Mouse (Mus musculus): ENCODE results near the gene Ywhab.

Gene Ywhab

DNA sequence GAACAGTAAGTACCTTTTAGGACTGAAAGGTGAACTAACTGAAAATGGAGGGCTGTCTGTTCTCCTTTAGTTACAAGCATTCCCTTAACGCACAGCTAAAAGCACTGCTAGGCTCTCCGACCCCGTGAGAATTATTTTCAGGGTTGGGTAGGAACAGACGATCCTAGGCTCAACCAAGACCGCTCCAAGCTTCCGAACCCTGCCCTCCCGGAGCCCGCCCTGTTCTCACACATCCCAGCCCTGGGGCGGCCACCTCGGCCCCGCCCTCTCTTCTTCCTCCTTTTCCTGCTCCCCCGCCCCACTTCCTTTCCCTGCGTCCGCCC is at the start of gene Ywhab:
Gene Ywhab (plus strand): TSS at position 307 of the 323 bp plus-strand sequence.
- no peak for DNase-seq

DNA sequence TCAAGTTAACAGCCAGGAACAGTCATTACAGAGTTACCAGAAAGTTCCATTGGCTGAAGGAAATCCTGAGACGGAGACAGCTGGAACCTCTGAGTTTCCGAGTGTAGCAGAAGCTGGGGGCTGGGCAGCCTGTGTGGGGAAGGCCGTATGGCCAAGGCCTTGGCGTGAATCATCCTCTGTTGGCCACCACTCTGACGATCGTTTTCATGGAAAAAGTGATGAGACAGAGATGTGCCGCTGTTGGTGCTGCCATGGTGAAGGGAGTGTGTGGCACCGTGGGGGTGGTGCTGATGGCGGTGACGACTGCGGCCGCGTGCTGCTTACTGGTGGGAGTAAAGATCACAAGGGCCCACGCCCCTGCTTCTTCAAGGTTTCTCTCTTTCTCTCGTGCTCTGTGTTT is 48.5 kb upstream of the Ywhab start:
- no peak for DNase-seq

DNA sequence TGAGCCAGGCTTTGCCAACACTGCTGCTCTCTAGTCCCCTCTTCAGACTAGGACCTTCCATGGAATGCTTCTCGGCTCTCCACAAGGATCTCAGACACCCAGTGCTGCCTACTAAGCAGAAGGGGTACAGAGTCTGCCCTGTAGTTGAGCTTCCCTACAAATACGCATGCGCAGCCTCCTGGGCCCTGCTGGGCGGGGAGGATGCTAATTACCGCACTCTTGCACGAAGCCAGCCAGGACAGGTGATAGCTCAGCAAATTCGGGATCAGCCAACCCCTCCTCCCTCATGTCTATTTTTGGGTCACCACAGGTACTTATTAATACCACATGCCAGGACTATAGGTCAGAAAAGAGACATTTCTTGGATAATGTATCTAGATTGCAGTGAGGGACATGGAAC is 46.8 kb upstream of the Ywhab start:
- DNase-seq: no peak

DNA sequence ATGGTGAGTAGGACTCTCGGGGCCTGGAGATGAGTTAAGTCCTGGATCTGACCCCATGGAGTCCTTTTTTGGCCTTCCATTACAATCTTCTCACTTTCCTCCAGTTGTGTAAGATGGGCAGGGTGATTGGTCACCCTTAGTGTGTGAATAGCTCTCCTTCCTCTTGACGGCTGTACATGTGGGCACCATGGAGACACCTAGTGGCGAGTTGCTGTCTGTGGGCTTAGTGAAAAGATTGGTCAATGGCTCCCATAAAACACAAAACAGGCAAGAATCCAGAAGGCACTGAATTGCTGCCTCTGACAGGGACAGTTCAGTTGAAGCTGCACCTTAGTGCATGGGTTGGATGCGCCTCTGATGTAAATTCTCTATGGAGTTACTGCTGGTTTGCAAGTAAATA is 43.0 kb upstream of the Ywhab start:
- peak; percentile 64 to 77 for DNase-seq

DNA sequence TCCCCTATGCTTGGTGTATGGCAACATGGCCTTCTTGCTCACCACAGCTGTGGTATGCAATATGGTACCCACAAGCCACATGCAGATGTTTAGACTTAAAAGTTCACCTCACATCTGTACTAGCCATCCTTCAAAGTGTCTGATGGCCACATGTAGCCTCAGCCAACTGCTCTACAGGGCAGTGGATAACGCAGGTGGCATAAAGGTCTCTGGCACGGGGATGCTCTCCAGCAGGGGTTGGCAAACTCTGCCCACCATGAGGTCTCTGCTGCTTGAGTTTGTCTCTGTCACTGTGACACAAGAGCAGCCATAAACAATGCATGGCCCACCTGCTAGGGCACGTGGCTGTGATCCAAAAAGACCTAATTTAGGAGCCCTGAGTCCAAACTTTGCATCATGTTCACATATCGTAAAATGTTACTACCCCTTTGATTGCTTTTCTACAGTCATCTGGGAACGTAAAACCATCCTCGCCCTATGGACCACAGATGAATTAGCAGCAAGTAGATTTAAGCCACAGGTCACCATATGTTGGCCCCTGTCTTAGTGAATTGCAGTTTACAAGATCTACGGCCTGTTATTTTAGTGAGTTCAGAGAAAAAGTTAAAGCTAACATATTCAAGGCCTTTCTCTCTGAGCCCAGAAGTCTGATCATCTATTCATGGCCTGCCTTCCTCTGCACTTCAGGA is 41.0 kb upstream of the Ywhab start:
- DNase-seq: no peak

DNA sequence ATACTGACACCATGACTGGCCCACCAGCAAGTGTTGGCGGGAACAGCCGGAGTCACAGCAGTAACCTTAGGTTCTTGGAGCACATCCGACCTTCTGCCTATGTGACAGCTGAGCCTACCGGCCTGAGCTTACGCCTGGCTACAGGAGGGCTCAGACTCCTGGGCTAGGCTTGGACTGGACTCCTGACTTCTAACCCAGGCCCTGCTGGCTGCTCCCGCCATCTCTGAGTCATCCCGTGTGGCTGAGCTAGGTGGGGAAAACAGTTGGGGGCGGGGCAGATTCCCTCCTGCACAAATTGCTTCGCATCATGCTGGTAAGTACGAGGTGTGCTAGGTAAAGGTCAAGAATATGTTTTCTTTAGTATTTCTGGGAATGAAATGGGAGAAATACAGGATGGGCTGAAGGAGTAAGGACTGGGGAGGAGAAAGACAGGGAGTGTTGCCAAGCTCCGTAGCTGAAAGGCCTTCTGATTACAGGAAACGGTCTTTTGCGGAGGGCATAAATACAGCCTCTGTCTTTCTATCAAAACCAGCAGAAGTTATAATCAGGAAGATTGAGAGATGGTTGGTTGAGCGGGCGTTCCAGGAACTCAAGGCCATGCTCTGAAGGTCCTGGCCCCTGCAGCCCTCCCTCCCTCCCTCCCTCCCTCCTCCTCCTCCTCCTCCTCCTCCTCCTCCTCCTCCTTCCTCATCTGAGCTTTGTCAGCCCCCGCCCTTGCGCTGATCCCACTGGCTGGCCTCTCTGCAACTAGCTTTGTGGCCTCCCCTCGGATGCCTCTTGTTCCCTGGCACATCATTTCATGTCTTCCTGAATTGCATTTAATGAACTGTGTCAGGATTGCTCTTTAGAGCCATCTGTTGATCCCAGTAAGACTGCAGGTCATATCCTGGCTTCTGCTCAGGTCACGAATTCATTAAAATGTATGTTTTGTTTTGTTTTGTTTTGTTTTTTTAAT is 29.9 kb upstream of the Ywhab start:
- DNase-seq: no peak

DNA sequence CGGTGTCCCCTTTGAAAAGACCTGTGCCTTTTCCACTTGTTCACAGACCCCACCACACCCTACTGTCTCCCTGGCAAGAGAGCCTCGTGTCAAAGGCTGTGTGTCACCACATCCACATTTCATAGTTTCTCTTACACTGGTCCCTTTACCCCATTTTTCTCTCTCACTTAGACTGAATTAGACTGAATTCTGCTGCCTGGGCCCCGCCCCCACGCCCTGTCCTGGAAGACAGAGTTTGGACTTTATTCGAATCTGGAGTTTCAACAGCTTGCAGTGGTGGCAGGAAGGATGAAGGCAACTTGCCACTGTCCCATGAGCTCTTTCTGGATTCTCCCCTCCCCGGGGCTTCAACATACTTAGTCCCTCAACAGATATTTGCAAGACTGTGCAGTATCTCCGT is 29.1 kb upstream of the Ywhab start:
- no peak for DNase-seq

DNA sequence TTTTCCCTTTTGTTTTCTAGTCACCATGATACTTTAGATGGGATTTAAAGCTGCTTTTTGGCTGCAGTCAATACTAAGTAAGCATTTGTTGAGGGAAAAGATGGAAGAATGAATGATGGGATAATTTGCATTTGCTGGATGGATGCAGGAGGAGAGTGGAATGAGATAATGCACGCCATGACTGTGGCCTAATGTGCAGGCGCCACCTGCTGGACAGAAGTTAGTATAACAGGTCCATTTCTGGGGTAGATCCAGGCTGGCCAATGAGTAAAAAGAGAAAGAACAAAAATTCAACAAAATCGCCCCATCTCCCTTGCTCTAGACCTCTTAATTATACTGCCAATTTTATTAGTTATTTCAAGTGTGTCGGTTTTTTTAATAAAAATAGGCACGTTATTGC is 26.2 kb upstream of the Ywhab start:
- DNase-seq: peak; percentile 61 to 73

DNA sequence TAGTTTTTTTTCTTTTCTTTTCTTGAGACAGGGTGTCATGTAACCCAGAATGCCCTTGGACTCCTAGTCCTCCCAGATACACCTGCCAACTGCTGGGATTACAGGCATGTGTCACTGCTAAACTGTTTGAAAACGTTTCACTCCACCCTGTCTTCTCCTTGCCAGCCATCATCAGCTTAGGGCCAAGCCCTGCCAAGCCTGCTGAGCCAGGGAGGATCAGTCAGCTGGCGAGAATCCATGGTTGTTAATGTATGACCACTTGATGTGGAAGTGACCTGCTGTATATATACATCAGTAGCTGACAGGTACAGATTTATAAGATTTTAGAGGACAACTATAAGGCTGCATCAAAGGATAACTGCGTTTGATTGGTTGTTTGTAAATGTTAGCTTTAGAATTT is 24.4 kb upstream of the Ywhab start:
- no peak for DNase-seq

DNA sequence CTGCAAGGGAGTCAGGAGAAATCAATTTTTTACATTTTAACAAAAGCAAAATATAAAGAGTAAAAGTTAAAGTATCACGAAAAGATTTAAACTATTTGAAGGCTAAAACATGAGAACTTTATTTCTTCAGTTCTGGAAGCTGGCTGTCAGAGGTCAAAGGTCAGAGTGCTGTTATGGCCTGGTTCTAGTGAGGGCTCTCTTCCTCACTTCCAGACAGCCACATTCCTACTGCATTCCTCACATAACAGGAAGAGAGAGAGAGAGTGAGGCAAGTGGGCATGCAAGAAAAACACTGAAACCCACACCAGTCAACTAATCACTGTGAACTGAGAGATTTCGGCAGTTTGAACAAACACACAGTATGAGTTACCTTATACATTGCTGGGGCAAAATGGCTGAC is 20.7 kb upstream of the Ywhab start:
- DNase-seq: peak in 1 of 2 experiments; percentile 29

DNA sequence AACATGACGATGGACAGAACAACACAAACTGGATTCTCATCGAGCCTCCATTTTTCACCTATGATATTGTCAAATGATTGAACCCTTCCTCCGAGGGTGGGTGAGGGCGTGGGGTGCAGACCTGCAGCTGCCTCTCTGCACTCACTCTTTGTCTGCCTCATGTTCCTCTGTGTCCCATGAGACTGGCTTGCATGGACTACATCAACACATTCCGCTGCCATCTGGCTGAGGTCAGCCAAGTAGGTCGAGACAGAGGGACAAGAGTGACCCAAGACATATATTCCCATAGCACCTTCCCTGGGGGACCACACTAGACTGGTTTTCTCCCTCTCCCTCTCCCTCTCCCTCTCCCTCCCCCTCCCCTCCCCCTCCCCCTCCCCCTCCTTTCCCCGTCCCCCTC is 18.3 kb upstream of the Ywhab start:
- DNase-seq: no peak

DNA sequence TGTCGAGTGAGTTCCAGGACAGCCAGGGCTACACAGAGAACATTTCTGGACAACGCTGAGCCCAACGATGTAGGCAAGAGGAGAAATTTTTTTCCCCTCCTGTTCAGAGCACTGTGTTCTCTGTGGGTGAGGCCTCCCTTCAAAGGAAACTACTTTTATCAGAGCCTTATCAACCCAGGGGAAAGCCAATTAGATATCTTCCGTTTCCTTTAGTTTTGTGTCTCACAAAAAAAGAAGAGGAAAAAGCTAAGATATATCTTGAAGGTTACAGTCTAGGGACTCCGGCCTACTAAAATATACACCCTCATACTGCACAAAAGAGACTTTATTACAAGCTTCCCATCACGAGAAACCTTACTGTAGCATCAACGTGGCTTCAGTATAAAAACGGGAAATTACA is 7.5 kb upstream of the Ywhab start:
- DNase-seq: no peak

DNA sequence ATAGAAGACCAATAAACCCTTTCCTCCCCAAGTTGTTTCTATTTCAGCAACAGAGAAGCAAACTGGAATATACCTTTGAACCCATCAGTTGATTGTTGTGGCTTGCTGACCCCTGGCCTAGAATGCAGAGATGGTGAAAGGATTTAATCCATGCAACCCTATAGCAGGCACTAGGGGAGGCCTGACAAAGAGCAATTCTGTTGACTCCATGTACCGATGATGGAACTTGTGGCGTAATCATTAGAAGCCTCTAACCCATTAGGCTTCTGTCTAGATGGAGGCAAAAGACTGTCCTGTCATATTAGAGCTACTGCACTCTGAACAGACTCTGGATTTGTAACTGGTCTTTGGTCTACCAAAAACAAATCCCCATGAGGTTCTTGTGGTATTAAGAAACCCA is 1.9 kb upstream of the Ywhab start:
- DNase-seq: no peak

DNA sequence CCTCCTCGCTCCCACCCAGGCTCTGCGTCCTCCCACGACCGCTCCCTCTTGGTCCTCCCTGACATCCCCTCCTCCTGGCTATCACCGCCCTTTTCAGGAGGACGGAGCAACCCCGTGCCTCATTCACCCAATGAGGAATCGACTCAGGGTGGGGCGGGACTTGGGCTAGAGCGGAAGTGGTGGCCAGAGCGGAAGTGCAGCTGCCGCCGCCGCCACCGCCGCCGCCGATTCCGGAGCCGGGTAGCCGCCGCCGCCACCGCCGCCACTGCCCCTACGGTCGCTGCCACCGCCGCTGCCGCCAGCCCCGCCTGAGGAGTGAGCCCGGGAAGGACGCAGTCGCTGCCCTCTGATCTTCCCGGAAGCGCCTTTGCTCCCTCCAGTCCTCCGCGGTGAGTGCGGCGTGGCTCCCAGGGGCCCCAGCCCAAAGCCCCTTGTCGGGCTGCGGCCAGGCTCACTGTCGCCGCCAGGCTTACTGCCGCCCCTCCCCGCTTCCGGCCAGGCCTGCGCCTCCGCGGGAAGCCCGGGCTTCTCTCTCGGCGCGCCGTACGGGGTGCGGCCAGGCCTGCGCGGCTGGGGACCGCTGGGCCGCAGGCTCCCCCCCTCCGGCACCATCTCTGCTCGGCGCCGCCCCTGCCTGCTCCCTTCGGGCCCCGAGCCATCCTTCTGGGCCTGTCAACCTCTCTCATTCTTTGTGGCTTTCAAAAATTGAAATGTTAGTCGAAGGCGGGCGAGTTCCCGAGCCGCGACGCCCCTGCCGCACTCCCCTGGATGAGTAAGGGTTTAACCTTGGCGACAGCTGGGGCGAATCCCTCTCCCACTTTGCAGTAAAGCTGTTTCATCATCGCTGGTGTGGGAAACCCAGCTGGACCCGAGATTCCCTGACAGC is 460 bp downstream of the Ywhab start:
- peak; percentile 95 to 99 for DNase-seq

DNA sequence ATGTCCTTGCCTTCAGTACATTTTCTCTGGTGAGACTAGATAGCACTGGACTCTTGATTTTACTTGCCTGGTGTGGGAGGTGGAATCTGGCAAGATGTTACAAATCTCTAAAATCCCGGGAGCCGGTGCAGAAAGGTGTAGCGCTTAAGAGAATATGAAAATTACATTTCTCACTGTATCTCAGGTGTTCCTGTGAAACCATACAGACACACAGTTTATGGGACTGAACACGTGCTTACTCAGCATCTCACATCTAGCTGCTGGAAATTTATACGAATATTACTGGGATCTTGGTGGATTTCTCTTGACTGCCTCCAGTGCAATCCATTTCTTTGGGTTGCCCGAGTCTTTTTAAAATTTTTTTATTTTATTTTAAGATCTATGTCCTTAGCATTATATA is 1.5 kb downstream of the Ywhab start:
- no peak for DNase-seq

DNA sequence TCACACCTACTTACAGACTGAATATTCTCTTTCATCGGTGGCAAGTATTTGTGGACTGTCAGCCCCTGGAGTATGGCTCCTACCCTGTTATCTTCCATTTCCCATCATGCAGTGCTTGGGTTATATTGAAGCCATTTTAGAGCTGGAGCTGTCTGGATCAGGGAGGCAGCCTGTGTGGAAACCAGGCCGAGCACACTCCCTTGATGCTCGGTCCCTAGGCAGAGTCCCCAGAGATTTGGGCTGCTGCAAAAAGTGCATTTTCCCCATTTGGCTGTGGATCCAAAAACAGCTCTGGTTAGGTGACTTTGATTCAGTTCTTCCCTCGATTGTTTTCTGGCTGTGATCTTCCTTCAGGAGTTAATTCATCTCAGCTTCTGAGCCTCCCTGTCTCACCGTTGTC is 2.1 kb downstream of the Ywhab start:
- DNase-seq: peak in 1 of 2 experiments; percentile 16

DNA sequence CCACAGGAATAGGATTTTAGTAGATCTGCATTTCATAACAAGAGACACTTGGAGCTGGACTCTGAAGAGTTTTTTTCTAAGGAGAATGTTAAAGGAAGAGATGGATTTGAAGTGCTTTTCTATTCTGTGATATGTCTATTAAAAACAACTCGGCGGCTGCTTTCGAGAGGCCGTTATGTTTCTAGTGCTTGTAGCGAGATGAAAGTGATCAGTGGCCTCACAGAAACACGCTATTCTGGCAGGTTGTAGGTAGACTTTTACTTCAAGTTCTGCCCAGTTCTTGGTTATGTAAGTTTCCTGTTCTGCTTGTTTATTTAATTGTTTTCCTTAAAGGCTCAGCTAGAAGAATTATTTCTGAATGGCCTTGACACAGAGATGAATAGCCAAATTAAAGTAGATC is 4.2 kb downstream of the Ywhab start:
- peak in 1 of 2 experiments; percentile 29 for DNase-seq

DNA sequence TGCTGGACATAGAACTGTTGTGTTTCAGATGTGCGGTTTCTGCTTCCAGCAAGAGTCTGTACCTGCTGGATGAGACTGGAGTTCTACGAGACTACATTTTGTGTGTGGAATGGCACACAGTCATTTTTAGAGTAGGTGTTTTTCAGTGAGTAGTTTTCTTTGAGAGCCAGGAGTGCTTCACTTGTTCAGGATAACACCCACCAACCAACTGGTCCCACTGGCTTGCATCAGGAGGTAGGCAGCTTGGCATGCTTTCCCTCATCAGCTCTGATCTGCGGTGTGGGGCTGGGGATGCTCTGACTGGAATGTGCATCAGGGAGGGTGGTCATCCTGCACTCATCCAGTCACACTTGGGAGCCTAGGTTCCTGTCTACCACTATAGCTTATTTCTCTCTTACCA is 7.9 kb downstream of the Ywhab start:
- peak in 1 of 2 experiments; percentile 15 for DNase-seq

DNA sequence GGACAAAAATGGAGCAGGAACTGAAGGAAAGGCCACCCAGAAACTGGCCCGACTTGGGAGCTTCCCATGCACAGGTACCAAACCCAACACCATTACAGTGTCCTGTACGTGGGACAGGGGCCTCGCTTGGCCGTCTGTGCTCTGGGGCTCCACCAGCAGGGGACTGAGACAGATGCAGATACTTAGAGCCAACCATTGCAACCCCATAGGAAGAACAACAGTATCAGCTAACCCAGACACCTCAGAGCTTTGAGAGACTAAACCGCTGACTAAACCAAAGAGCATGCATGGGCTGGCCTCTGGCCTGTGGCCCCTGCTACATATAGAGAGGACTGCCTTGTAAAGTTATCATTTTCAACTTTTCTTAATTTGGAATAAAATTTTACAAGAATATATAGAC is 9.7 kb downstream of the Ywhab start:
- no peak for DNase-seq

DNA sequence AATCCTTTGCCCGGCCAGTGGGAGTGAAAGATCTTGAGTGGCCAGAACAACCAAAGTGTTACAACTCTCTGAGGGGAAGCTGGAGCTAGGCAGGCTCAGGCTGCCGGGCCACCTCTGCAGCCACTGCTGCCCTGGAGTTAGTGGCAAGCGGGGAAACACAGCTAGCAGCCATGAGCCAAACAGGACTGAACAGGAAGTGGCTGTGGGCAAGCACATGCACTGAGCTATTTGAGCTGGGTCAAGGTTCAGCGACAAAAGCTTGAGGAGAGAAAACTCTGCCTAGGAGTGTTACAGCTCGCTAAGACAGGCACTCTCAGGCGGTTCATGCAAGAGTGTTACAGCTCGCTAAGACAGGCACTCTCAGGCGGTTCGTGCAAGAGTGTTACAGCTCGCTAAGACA is 12.2 kb downstream of the Ywhab start:
- DNase-seq: peak; percentile 64 to 82

DNA sequence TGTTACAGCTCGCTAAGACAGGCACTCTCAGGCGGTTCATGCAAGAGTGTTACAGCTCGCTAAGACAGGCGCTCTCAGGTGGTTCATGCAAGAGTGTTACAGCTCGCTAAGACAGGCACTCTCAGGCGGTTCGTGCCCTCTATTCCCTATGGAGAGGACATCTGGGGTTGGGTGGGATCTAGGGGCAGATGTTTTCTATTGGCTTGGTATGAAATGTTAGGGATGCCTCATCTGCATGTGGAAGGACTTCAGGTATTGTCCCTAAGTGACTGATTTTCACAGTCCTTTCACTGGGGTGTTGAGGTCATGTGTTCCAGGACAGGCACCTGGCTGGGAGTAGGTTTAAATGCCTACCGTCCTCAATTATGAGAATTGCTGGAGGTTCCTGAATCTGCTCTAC is 12.8 kb downstream of the Ywhab start:
- no peak for DNase-seq

DNA sequence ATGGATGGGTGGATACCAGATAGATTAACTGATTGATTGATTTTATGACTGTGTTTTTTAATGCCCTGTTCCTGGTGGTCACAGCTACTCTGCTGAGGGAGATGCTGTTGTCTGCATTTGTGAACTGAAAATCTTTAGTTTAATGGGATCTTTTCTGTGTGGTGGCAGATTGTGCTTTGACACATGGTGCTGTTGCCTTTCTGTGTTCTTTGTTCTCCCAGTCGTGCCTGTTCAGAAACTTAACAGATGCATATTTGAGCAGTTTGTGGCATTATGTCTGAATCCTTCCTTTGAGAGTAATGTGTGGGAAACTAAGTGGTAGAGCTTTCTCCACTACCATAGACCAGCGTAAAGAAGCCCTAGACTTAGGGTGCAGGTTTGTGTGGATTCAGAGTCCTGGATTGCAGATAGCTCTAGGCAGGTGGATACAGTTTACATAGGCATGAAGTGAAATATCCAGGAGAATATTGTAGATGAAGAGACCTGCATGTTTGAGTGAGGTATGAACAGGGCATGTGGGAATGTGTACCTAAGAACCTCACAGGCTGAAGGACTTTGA is 13.3 kb downstream of the Ywhab start:
- DNase-seq: no peak

DNA sequence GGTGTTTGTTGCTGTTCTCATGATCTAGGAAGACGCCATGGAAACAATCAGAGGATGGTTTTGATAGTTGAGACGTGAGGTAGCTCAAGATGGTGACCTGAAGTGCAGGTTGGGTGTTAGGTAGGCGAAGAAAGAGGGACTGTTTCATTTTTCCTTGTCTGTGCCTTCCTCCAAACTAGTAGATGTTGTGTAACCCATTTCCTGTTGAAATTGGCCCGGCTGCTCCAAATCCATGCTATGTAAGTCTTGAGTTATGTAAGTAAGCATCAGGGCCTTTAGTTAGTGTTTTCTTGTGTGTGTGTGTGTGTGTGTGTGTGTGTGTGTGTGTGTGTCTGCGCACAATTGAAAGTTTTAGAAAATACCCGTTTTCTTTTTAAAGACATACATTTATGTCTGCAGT is 14.5 kb downstream of the Ywhab start:
- DNase-seq: peak in 1 of 2 experiments; percentile 16

All from kidney, postnatal 25 days (tissue).